Mouse (Mus musculus): ENCODE results near the gene Spsb3. TPM values are rescaled to one million over a fixed set of nuclear protein-coding genes. Genes with fewer than 3 reads are reported as not detected.
A peak's percentile ranks its signal among the peaks of the same experiment; 100 is the strongest.

Spsb3 gene
- polyA plus RNA-seq, 1 experiment from 2014 or later, result 33.7 TPM

- no peaks in the 10 kb centered on the region for H3K9me3 ChIP-seq (replicated peaks; ENCODE audit: control insufficient read depth, low read length)
- peak within 1 kb of the TSS; percentile 84 for H3K4me3 ChIP-seq (ENCODE audit: low read length)
- under 1% methylated on average over 58 of the region's 58 CpGs for WGBS
- H3K36me3 ChIP-seq (ENCODE audit: control insufficient read depth, insufficient read depth), result peaks cover 6% of the 10 kb centered on the region; the same call in 1 of the 2 replicates
- H3K4me1 ChIP-seq (ENCODE audit: control insufficient read depth, insufficient read depth, low read length), result peaks cover 14% of the 10 kb centered on the region
- ATAC-seq (replicated peaks; ENCODE audit: extremely low read depth, insufficient read depth, low FRiP score), result peak; percentile 97
- peak within 1 kb of the TSS; percentile 83 for H3K9ac ChIP-seq (ENCODE audit: low read length)
- peak within 1 kb of the TSS; percentile 95 for H3K27ac ChIP-seq (ENCODE audit: low read length)
- peak within 1 kb of the TSS; percentile 84 for H3K4me2 ChIP-seq (ENCODE audit: low read depth, low read length)
- H3K27me3 ChIP-seq (ENCODE audit: control insufficient read depth, insufficient read depth, low read length), result no peaks in the 10 kb centered on the region; the same call in 1 of the 2 replicates
Observed at GRCm38 (mm10) chr17:24850065-24850772, 36.2 kb upstream of the Spsb3 start, which contains the start of gene Fahd1. Gene Fahd1, minus strand, starts transcription at chr17:24850364.

- Histone ChIP-seq H3K4me3 (ENCODE audit: low read length) (peak overlapping the region; percentile 84), H3K9ac (ENCODE audit: low read length) (peak overlapping the region; percentile 78), H3K27me3 (ENCODE audit: control insufficient read depth, insufficient read depth, low read length) (no peaks in the 10 kb centered on the region; the same call in 1 of the 2 replicates), H3K4me1 (ENCODE audit: control insufficient read depth, insufficient read depth, low read length) (peaks cover 14% of the 10 kb centered on the region), H3K36me3 (ENCODE audit: control insufficient read depth, insufficient read depth) (peaks cover 6% of the 10 kb centered on the region; the same call in 1 of the 2 replicates), H3K27ac (ENCODE audit: low read length) (peak overlapping the region; percentile 95), H3K9me3 (replicated peaks; ENCODE audit: control insufficient read depth, low read length) (no peaks in the 10 kb centered on the region), H3K4me2 (ENCODE audit: low read depth, low read length) (peak overlapping the region; percentile 84)
- no peak for ATAC-seq (replicated peaks; ENCODE audit: extremely low read depth, insufficient read depth, low FRiP score)
- 2% methylated on average over 20 of the region's 20 CpGs for WGBS
Observed at GRCm38 (mm10) chr17:24850773-24851127, 35.7 kb upstream of the Spsb3 start.

- ATAC-seq (replicated peaks; ENCODE audit: extremely low read depth, insufficient read depth, low FRiP score), result no peak
- peak overlapping the region; percentile 78; the same call in 1 of the 2 replicates for H3K9ac ChIP-seq (ENCODE audit: low read length)
Observed at GRCm38 (mm10) chr17:24851381-24852125, 34.9 kb upstream of the Spsb3 start.

GRCm38 (mm10) chr17:24855838-24856464, 30.5 kb upstream of the Spsb3 start:
- H3K9me3 ChIP-seq (replicated peaks; ENCODE audit: control insufficient read depth, low read length), result no peaks in the 10 kb centered on the region
- no peak overlapping the region for H3K27ac ChIP-seq (ENCODE audit: low read length)
- H3K27me3 ChIP-seq (ENCODE audit: control insufficient read depth, insufficient read depth, low read length), result no peaks in the 10 kb centered on the region; the same call in 1 of the 2 replicates
- H3K4me1 ChIP-seq (ENCODE audit: control insufficient read depth, insufficient read depth, low read length), result peaks cover 6% of the 10 kb centered on the region; the same call in 1 of the 2 replicates
- WGBS, result 77% methylated on average over 3 of the region's 3 CpGs
- H3K9ac ChIP-seq (ENCODE audit: low read length), result no peak overlapping the region
- H3K4me3 ChIP-seq (ENCODE audit: low read length), result no peak overlapping the region
- peaks cover 12% of the 10 kb centered on the region; the same call in 1 of the 2 replicates for H3K36me3 ChIP-seq (ENCODE audit: control insufficient read depth, insufficient read depth)
- ATAC-seq (replicated peaks; ENCODE audit: extremely low read depth, insufficient read depth, low FRiP score), result no peak
- no peak overlapping the region for H3K4me2 ChIP-seq (ENCODE audit: low read depth, low read length)

More at GRCm38 (mm10) chr17:24851381-24852125, 34.9 kb upstream of the Spsb3 start:
- Histone ChIP-seq H3K4me3 (ENCODE audit: low read length) (peak overlapping the region; percentile 84), H3K4me1 (ENCODE audit: control insufficient read depth, insufficient read depth, low read length) (peaks cover 14% of the 10 kb centered on the region), H3K27me3 (ENCODE audit: control insufficient read depth, insufficient read depth, low read length) (no peaks in the 10 kb centered on the region; the same call in 1 of the 2 replicates), H3K27ac (ENCODE audit: low read length) (no peak overlapping the region), H3K36me3 (ENCODE audit: control insufficient read depth, insufficient read depth) (peaks cover 6% of the 10 kb centered on the region; the same call in 1 of the 2 replicates), H3K4me2 (ENCODE audit: low read depth, low read length) (peak overlapping the region; percentile 84), H3K9me3 (replicated peaks; ENCODE audit: control insufficient read depth, low read length) (no peaks in the 10 kb centered on the region)
- 77% methylated on average over 10 of the region's 10 CpGs for WGBS

DNA sequence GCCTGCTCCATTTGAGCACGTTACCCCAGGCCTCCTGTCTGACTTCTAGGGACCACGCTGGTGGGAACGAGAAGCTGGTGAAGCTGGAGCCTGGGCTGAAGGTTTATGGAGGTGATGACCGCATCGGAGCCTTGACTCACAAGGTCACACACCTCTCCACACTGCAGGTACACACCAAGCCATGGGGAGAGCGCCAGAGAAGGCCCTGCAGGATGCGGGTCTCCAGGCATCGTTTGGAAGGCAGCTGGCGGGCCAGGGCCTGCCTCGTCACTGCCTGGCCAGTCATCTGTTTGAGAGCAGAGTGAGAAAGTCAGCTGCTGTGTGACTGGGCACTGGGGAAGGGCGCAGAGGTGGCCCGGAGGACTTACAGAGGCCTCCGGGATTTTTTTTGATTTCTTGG, 29.9 kb upstream of the Spsb3 start:
- Histone ChIP-seq H3K4me3 (ENCODE audit: low read length) (no peak overlapping the region), H3K36me3 (ENCODE audit: control insufficient read depth, insufficient read depth) (peaks cover 19% of the 10 kb centered on the region), H3K9me3 (replicated peaks; ENCODE audit: control insufficient read depth, low read length) (no peaks in the 10 kb centered on the region), H3K27ac (ENCODE audit: low read length) (no peak overlapping the region), H3K4me1 (ENCODE audit: control insufficient read depth, insufficient read depth, low read length) (no peaks in the 10 kb centered on the region), H3K9ac (ENCODE audit: low read length) (no peak overlapping the region), H3K4me2 (ENCODE audit: low read depth, low read length) (no peak overlapping the region), H3K27me3 (ENCODE audit: control insufficient read depth, insufficient read depth, low read length) (no peaks in the 10 kb centered on the region)
- no peak for ATAC-seq (replicated peaks; ENCODE audit: extremely low read depth, insufficient read depth, low FRiP score)
- 86% methylated on average over 13 of the region's 13 CpGs for WGBS

- 86% methylated on average over 8 of the region's 8 CpGs for WGBS
- Histone ChIP-seq H3K4me2 (ENCODE audit: low read depth, low read length) (no peak overlapping the region), H3K36me3 (ENCODE audit: control insufficient read depth, insufficient read depth) (peaks cover 24% of the 10 kb centered on the region), H3K9me3 (replicated peaks; ENCODE audit: control insufficient read depth, low read length) (no peaks in the 10 kb centered on the region), H3K4me3 (ENCODE audit: low read length) (no peak overlapping the region), H3K9ac (ENCODE audit: low read length) (no peak overlapping the region), H3K4me1 (ENCODE audit: control insufficient read depth, insufficient read depth, low read length) (no peaks in the 10 kb centered on the region), H3K27me3 (ENCODE audit: control insufficient read depth, insufficient read depth, low read length) (no peaks in the 10 kb centered on the region), H3K27ac (ENCODE audit: low read length) (no peak overlapping the region)
- ATAC-seq (replicated peaks; ENCODE audit: extremely low read depth, insufficient read depth, low FRiP score), result no peak
Observed at GRCm38 (mm10) chr17:24857831-24858470, 28.5 kb upstream of the Spsb3 start.

- Histone ChIP-seq H3K4me3 (ENCODE audit: low read length) (no peak overlapping the region), H3K4me1 (ENCODE audit: control insufficient read depth, insufficient read depth, low read length) (no peaks in the 10 kb centered on the region), H3K9ac (ENCODE audit: low read length) (no peak overlapping the region), H3K27ac (ENCODE audit: low read length) (no peak overlapping the region), H3K36me3 (ENCODE audit: control insufficient read depth, insufficient read depth) (peaks cover 21% of the 10 kb centered on the region), H3K4me2 (ENCODE audit: low read depth, low read length) (no peak overlapping the region), H3K9me3 (replicated peaks; ENCODE audit: control insufficient read depth, low read length) (no peaks in the 10 kb centered on the region), H3K27me3 (ENCODE audit: control insufficient read depth, insufficient read depth, low read length) (no peaks in the 10 kb centered on the region)
- WGBS, result 83% methylated on average over 6 of the region's 6 CpGs
- no peak for ATAC-seq (replicated peaks; ENCODE audit: extremely low read depth, insufficient read depth, low FRiP score)
Observed at GRCm38 (mm10) chr17:24858967-24859366, 27.5 kb upstream of the Spsb3 start.

- H3K4me2 ChIP-seq (ENCODE audit: low read depth, low read length), result no peak overlapping the region
- peaks cover 22% of the 10 kb centered on the region for H3K36me3 ChIP-seq (ENCODE audit: control insufficient read depth, insufficient read depth)
- no peak overlapping the region for H3K27ac ChIP-seq (ENCODE audit: low read length)
- WGBS, result 88% methylated on average over 8 of the region's 8 CpGs
- no peak for ATAC-seq (replicated peaks; ENCODE audit: extremely low read depth, insufficient read depth, low FRiP score)
- no peaks in the 10 kb centered on the region for H3K9me3 ChIP-seq (replicated peaks; ENCODE audit: control insufficient read depth, low read length)
- no peak overlapping the region for H3K9ac ChIP-seq (ENCODE audit: low read length)
- no peak overlapping the region for H3K4me3 ChIP-seq (ENCODE audit: low read length)
- H3K4me1 ChIP-seq (ENCODE audit: control insufficient read depth, insufficient read depth, low read length), result no peaks in the 10 kb centered on the region
- H3K27me3 ChIP-seq (ENCODE audit: control insufficient read depth, insufficient read depth, low read length), result no peaks in the 10 kb centered on the region
Observed at GRCm38 (mm10) chr17:24860076-24860475, 26.4 kb upstream of the Spsb3 start.

Data from heart, embryonic 16.5 days (tissue).